Mouse (Mus musculus) thymus, adult 2 months (tissue): Measurements from ENCODE around the gene Sh3bgrl3.

ENCODE experiments used
- CTCF ChIP-seq: fragments of 200-500 bp; IDR thresholded peaks from 2 replicates; pipeline ENCODE4 v1.5.1; 2012; ENCODE audit warnings: mild to moderate bottlenecking, control low read depth, low read length, moderate library complexity, borderline replicate concordance; ENCODE audit not compliant: control insufficient read depth, poor library complexity, insufficient read depth; ENCODE audit errors: extremely low read depth
- POLR2A ChIP-seq: fragments of 200-500 bp; IDR thresholded peaks from 2 replicates; pipeline ENCODE4 v1.6.1; 2012; ENCODE audit warnings: mild to moderate bottlenecking, low read length, control low read depth, moderate library complexity; ENCODE audit not compliant: control insufficient read depth, poor library complexity, insufficient read depth; ENCODE audit errors: extremely low read depth

DNA sequence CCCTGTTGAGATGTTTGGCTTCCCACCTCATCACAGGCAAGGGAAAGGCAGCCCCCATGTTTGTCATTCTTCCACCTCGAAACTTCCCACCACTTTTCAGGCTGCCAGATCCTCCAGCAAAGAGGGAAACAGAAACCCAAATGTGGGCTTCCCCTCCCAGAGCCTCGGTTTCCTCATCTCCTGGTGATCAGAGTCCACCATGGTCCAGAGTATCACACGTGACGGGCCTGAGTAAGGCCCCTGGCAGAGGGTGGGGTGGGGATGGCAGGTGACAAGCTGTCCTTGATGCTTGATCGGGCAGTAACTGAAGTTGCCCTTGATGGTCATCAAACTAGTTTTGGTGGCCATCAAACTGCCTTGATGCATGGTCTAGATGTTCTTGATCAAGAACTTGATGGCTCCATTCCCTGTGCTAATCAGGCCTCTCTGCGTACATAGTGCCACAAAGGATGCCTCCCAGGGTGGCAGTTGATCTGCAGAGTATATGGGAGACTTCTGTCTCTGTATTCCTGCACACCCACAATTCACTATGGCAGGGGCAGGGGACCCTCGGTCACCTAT lies 34.5 kb downstream of the Sh3bgrl3 start:
- TF ChIP-seq CTCF, result no peak
- no peak for TF ChIP-seq POLR2A
